Mouse (Mus musculus) lung, postnatal 0 days (tissue): ENCODE measurements around the gene Hormad2. TPM values are rescaled to one million over a fixed set of nuclear protein-coding genes. Genes with fewer than 3 reads are reported as not detected.

Experiments used
- ATAC-seq: fragments of 200-750 bp; cut with Nextera tagmentation; 2 replicates; pipeline ENCODE4 v1.8.0; 2017; ENCODE audit warnings: moderate library complexity
- DNase-seq: peaks from one replicate; pipeline ENCODE4 v3.0.0-alpha.2; 2016; ENCODE audit warnings: low spot score
- H3K27ac ChIP-seq: fragments of 300-500 bp; sonication (generic); 2 replicates; pipeline ENCODE4 v1.5.1; 2014; ENCODE audit warnings: antibody characterized with exemption, mild to moderate bottlenecking, low read length, mixed read lengths
- H3K27me3 ChIP-seq: fragments of 300-500 bp; sonication (generic); replicated peaks from 2 replicates; pipeline ENCODE4 v1.6.1; 2014; ENCODE audit warnings: low read length, mixed read lengths; ENCODE audit not compliant: insufficient read depth
- H3K36me3 ChIP-seq: fragments of 300-500 bp; sonication (generic); 2 replicates; pipeline ENCODE4 v1.6.1; 2014; ENCODE audit warnings: low read length, mixed read lengths; ENCODE audit not compliant: insufficient read depth
- H3K4me1 ChIP-seq: fragments of 300-500 bp; sonication (generic); 2 replicates; pipeline ENCODE4 v1.6.1; 2014; ENCODE audit warnings: antibody characterized with exemption, low read depth, low read length, mixed read lengths; ENCODE audit not compliant: insufficient read depth
- H3K4me2 ChIP-seq: fragments of 300-500 bp; sonication (generic); replicated peaks from 2 replicates; pipeline ENCODE4 v1.6.1; 2014; ENCODE audit warnings: low read depth, mild to moderate bottlenecking, low read length, moderate library complexity, mixed read lengths
- H3K4me3 ChIP-seq: fragments of 300-500 bp; sonication (generic); 2 replicates; pipeline ENCODE4 v1.5.1; 2014; ENCODE audit warnings: low read depth, low read length
- H3K9ac ChIP-seq: fragments of 300-500 bp; sonication (generic); replicated peaks from 2 replicates; pipeline ENCODE4 v1.6.1; 2014; ENCODE audit warnings: low read depth, mild to moderate bottlenecking
- H3K9me3 ChIP-seq: fragments of 300-500 bp; sonication (generic); 2 replicates; pipeline ENCODE4 v1.6.1; 2016; ENCODE audit warnings: low read length, mixed read lengths
- CTCF ChIP-seq: IDR thresholded peaks from 2 replicates; pipeline ENCODE4 v1.5.1; 2016; ENCODE audit warnings: antibody characterized with exemption, mild to moderate bottlenecking
- EP300 ChIP-seq: IDR thresholded peaks from 2 replicates; pipeline ENCODE4 v1.6.1; 2016; ENCODE audit warnings: antibody characterized with exemption, mild to moderate bottlenecking, control low read depth
- whole genome bisulfite sequencing: fragments of 180-500 bp; shearing (Covaris S2); extraction: QIAGEN DNeasy Blood & Tissue Kit; methylation state at CpG from one replicate; pipeline ENCODE4 v1.1.7; 2014; 5-methylcytosine and 5-hydroxymethylcytosine counted together
- polyA plus RNA-seq: library from polyadenylated mRNA; unstranded; fragments of >200 nt; fragmentation: Nextera tagmentation; extraction: Ambion mirVana; gene quantifications from 2 replicates; pipeline ENCODE4 v1.2.1, GENCODE M21; 2015

Hormad2 gene
- polyA plus RNA-seq, 1 experiment from 2014 or later: 0.19 TPM

- Histone ChIP-seq H3K9ac (no peak overlapping the region), H3K27me3 (no peaks in the 10 kb centered on the region), H3K4me3 (no peak overlapping the region), H3K4me2 (no peak overlapping the region), H3K4me1 (no peaks in the 10 kb centered on the region), H3K9me3 (no peaks in the 10 kb centered on the region), H3K27ac (no peak overlapping the region), H3K36me3 (no peaks in the 10 kb centered on the region)
- TF ChIP-seq CTCF (no peak), EP300 (no peak)
- ATAC-seq: no peak
- DNase-seq: no peak
- 67% methylated on average over 8 of the region's 8 CpGs for WGBS
Observed at GRCm38 (mm10) chr11:4454895-4455535, 14.1 kb upstream of the Hormad2 start.

GRCm38 (mm10) chr11:4452467-4453184, 11.7 kb upstream of the Hormad2 start:
- no peak for ATAC-seq

DNA sequence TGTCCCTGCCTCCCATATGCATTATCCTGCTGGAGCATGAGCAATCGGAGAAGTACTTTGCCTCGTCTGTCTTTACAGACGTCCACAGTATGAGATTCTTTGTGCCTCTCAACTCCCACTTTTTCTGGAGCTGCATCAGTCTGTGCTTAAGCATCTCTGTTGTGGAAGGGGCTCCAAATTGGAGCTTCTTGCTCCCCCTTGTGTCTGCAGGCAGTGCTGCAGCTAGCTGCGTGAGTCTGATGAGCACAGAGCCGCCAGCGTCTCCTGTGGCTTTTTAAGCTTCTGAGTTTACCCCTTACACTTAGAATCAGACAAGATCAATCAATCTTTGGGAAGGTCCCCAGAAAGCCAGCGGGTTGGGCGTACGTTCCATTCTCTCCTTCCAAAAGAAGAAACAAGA, 10.2 kb upstream of the Hormad2 start:
- no peak overlapping the region for H3K4me2 ChIP-seq
- ATAC-seq (no peak), DNase-seq (peak; percentile 62)
- no peaks in the 10 kb centered on the region for H3K27me3 ChIP-seq
- no peak overlapping the region for H3K27ac ChIP-seq
- no peak overlapping the region for H3K4me3 ChIP-seq
- H3K36me3 ChIP-seq: no peaks in the 10 kb centered on the region
- no peaks in the 10 kb centered on the region for H3K9me3 ChIP-seq
- H3K4me1 ChIP-seq: no peaks in the 10 kb centered on the region
- 22% methylated on average over 9 of the region's 9 CpGs for WGBS
- TF ChIP-seq CTCF (peak; percentile 82), EP300 (no peak)
- H3K9ac ChIP-seq: no peak overlapping the region

More at GRCm38 (mm10) chr11:4452467-4453184, 11.7 kb upstream of the Hormad2 start:
- Histone ChIP-seq H3K9me3 (no peaks in the 10 kb centered on the region), H3K27me3 (no peaks in the 10 kb centered on the region), H3K4me2 (no peak overlapping the region), H3K36me3 (no peaks in the 10 kb centered on the region), H3K4me3 (no peak overlapping the region), H3K27ac (no peak overlapping the region), H3K9ac (no peak overlapping the region), H3K4me1 (no peaks in the 10 kb centered on the region)
- no peak for TF ChIP-seq EP300
- WGBS: 61% methylated on average over 12 of the region's 12 CpGs
- no peak for DNase-seq

GRCm38 (mm10) chr11:4446195-4446868, 5.4 kb upstream of the Hormad2 start:
- Histone ChIP-seq H3K9me3 (no peaks in the 10 kb centered on the region), H3K4me1 (no peaks in the 10 kb centered on the region), H3K27me3 (no peaks in the 10 kb centered on the region), H3K9ac (no peak overlapping the region), H3K36me3 (no peaks in the 10 kb centered on the region), H3K4me3 (no peak overlapping the region), H3K4me2 (no peak overlapping the region), H3K27ac (no peak overlapping the region)
- 88% methylated on average over 9 of the region's 9 CpGs for WGBS
- TF ChIP-seq EP300 (no peak), CTCF (no peak)
- no peak for ATAC-seq
- no peak for DNase-seq

- DNase-seq (no peak), ATAC-seq (no peak)
- Histone ChIP-seq H3K27me3 (no peaks in the 10 kb centered on the region), H3K4me3 (no peak overlapping the region), H3K9me3 (no peaks in the 10 kb centered on the region), H3K4me1 (no peaks in the 10 kb centered on the region), H3K4me2 (no peak overlapping the region), H3K27ac (no peak overlapping the region), H3K9ac (no peak overlapping the region), H3K36me3 (no peaks in the 10 kb centered on the region)
- WGBS: 25% methylated on average over 1 of the region's 1 CpGs
- no peak for TF ChIP-seq CTCF
- no peak for TF ChIP-seq EP300
Observed at GRCm38 (mm10) chr11:4442280-4442679, 1.4 kb upstream of the Hormad2 start.

DNA sequence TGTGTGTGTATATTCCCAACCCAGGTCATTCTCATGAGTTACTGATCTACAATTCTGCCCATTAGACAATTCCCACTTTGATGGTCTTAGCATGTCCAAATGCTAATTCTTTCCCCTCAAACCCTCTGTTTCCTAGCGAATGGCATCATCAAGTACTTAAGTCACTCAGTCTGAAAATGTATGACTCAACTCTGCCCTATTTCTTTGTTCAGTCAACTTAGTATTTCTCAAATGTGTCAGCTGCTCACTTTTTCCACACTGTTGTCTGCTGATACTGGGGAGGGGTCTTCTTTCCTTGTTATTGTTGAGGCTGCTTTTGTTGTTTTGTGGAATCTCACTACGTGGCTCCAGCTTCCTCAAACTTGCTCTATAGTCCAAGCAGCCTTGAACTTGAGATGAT, 2.7 kb downstream of the Hormad2 start:
- Histone ChIP-seq H3K4me2 (no peak overlapping the region), H3K36me3 (no peaks in the 10 kb centered on the region), H3K27me3 (no peaks in the 10 kb centered on the region), H3K4me1 (no peaks in the 10 kb centered on the region), H3K27ac (no peak overlapping the region), H3K9ac (no peak overlapping the region), H3K4me3 (no peak overlapping the region), H3K9me3 (no peaks in the 10 kb centered on the region)
- no peak for TF ChIP-seq EP300
- no peak for TF ChIP-seq CTCF
- WGBS: 60% methylated on average over 2 of the region's 2 CpGs
- ATAC-seq (no peak), DNase-seq (no peak)
